Mouse (Mus musculus) left cerebral cortex, adult 2 months (tissue): Measurements from ENCODE around the gene Oog4. TPM values are rescaled to one million over a fixed set of nuclear protein-coding genes. Genes with fewer than 3 reads are reported as not detected.
"Not testable (repeated sequence)": the region's sequence is repeated elsewhere in the genome, so short reads cannot be mapped to it uniquely, and the experiment has no call there.

Source experiments
- DNase-seq, 2 experiments: peaks; one replicate each; pipeline ENCODE4 v3.0.0; 2021 to 2022; ENCODE audit warnings: low spot score in 2 of 2, mixed read lengths in 1 of 2; ENCODE audit errors: extremely low spot score in 1 of 2
- H3K27ac ChIP-seq: fragments of 200-600 bp; 2 replicates; pipeline ENCODE4 v1.8.1; 2022
- H3K4me3 ChIP-seq: fragments of 200-600 bp; 2 replicates; pipeline ENCODE4 v1.8.1; 2022
- CTCF ChIP-seq: fragments of 200-600 bp; IDR thresholded peaks from 2 replicates; pipeline ENCODE4 v1.8.1; 2022; ENCODE audit warnings: antibody characterized with exemption, mild to moderate bottlenecking, moderate library complexity
- intact Hi-C: fragments of 180-260 bp; cut with DNase I; formaldehyde crosslinking; loops from one replicate; pipeline ENCODE4 v1.15.1; 2025
- long read RNA-seq, 2 experiments: library from polyadenylated mRNA; stranded (forward); transcript quantifications; one replicate each; pipeline ENCODE4 v2.0.0; 2021; ENCODE audit warnings: borderline mapping rate in 2 of 2
- total RNA-seq, 2 experiments: library from RNA; stranded (reverse); gene quantifications; 2 replicates each; pipeline ENCODE4 v1.2.3; 2021

The Oog4 gene
- not detected for total RNA-seq
- long read RNA-seq, experiment 1 = 0 reads
- long read RNA-seq, experiment 2 = 0 reads

GRCm38 (mm10) chr4:143450224-143450623 is at the start of gene Oog4:
Oog4 (minus strand) TSS chr4:143450324.
- Histone ChIP-seq H3K27ac (no peak within 1 kb of the TSS), H3K4me3 (no peak within 1 kb of the TSS)
- no peak for TF ChIP-seq CTCF
- DNase-seq = no peak
- intact Hi-C loops = no loop called here

GRCm38 (mm10) chr4:143426770-143427169 is 23.4 kb downstream of the Oog4 start:
- H3K4me3 ChIP-seq, H3K27ac ChIP-seq, DNase-seq, intact Hi-C loops: not testable (repeated sequence)

GRCm38 (mm10) chr4:143414121-143414520 is 36.0 kb downstream of the Oog4 start:
- TF ChIP-seq CTCF = no peak
- intact Hi-C loops = no loop called here
- H3K27ac ChIP-seq = no peak overlapping the region
- H3K4me3 ChIP-seq = no peak overlapping the region
- DNase-seq = no peak

- no peak for TF ChIP-seq CTCF
- H3K4me3 ChIP-seq = no peak overlapping the region
- intact Hi-C loops = no loop called here
- no peak overlapping the region for H3K27ac ChIP-seq
- no peak for DNase-seq
These were observed 36.5 kb downstream of the Oog4 start for GRCm38 (mm10) chr4:143413621-143414020.

GRCm38 (mm10) chr4:143412219-143413092 is 37.7 kb downstream of the Oog4 start, which contains the start of gene Pramef8:
Pramef8 (plus strand) TSS chr4:143412426.
- H3K27ac ChIP-seq = peak within 1 kb of the TSS; percentile 91
- peak within 1 kb of the TSS; percentile 62 for H3K4me3 ChIP-seq
- peak; percentile 85 to 90 for DNase-seq
- intact Hi-C loops = no loop called here
- TF ChIP-seq CTCF = no peak

GRCm38 (mm10) chr4:143411566-143412218 is 38.4 kb downstream of the Oog4 start:
- peak overlapping the region; percentile 91 for H3K27ac ChIP-seq
- intact Hi-C loops = no loop called here
- TF ChIP-seq CTCF = no peak
- no peak for DNase-seq
- H3K4me3 ChIP-seq = peak overlapping the region; percentile 62

- TF ChIP-seq CTCF = no peak
- no peak for DNase-seq
- intact Hi-C loops = no loop called here
- no peak within 1 kb of the TSS for H3K4me3 ChIP-seq
- no peak within 1 kb of the TSS for H3K27ac ChIP-seq
These were observed 55.9 kb downstream of the Oog4 start, which contains the start of gene Pramel1 for GRCm38 (mm10) chr4:143394181-143394580. Pramel1 (plus strand) TSS chr4:143394428.

- peak; percentile 18 to 33 for DNase-seq
- H3K4me3 ChIP-seq = peak overlapping the region; percentile 23
- TF ChIP-seq CTCF = peak; percentile 43
- intact Hi-C loops = no loop called here
- H3K27ac ChIP-seq = no peak overlapping the region
These were observed 61.0 kb downstream of the Oog4 start for GRCm38 (mm10) chr4:143388955-143389702.

Other genes with a start within 250 kb of the Oog4 start
- 10 to 100 TPM; 43.3 to 49.2 TPM for gene Prdm2, start 237.3 kb downstream of the Oog4 start, total RNA-seq
- gene Pdpn, start 150.8 kb downstream of the Oog4 start, total RNA-seq = 10 to 100 TPM; 15.0 to 15.3 TPM
- 1 to 10 TPM; 2.3 TPM for gene Lrrc38, start 100.6 kb downstream of the Oog4 start, total RNA-seq
- not detected for gene Pramel1, start 55.9 kb downstream of the Oog4 start, total RNA-seq
- 10 to 100 TPM; 12.5 to 12.8 TPM for gene Pramef8, start 37.9 kb downstream of the Oog4 start, total RNA-seq
- not detected for gene Gm13043, start 61.0 kb upstream of the Oog4 start, total RNA-seq
- gene Gm13040, start 85.6 kb upstream of the Oog4 start, total RNA-seq = not detected
- not detected for gene BC080695, start 101.4 kb upstream of the Oog4 start, total RNA-seq
- not detected for gene Gm13057, start 101.4 kb upstream of the Oog4 start, total RNA-seq
- not detected for gene Gm13083, start 164.7 kb upstream of the Oog4 start, total RNA-seq
- gene Gm13088, start 206.9 kb upstream of the Oog4 start, total RNA-seq = not detected